Mouse (Mus musculus) embryonic fibroblast, embryonic 13.5 days (primary cell): ENCODE data around the gene Rapgef6. TPM values are rescaled to one million over a fixed set of nuclear protein-coding genes. Genes with fewer than 3 reads are reported as not detected.

Experiments
- H3K27ac ChIP-seq: 2 replicates; pipeline ENCODE4 v1.5.1; 2012; ENCODE audit warnings: low read length, control low read depth, inconsistent platforms; ENCODE audit not compliant: insufficient read depth
- H3K4me1 ChIP-seq: 2 replicates; pipeline ENCODE4 v1.6.1; 2011; ENCODE audit warnings: low read length; ENCODE audit not compliant: control insufficient read depth, insufficient read depth
- H3K4me3 ChIP-seq: 2 replicates; pipeline ENCODE4 v1.5.1; 2011; ENCODE audit warnings: mild to moderate bottlenecking, control low read depth, low read length; ENCODE audit not compliant: insufficient read depth
- CTCF ChIP-seq: IDR thresholded peaks from 2 replicates; pipeline ENCODE4 v1.5.1; 2011; ENCODE audit warnings: mild to moderate bottlenecking, control low read depth, low read length, moderate library complexity, borderline replicate concordance; ENCODE audit not compliant: insufficient read depth
- POLR2A ChIP-seq: IDR thresholded peaks from 2 replicates; pipeline ENCODE4 v1.6.1; 2011; ENCODE audit warnings: low read depth, mild to moderate bottlenecking, control low read depth, low read length, moderate library complexity
- polyA plus RNA-seq: library from polyadenylated mRNA; stranded (reverse); fragments of >200 nt; gene quantifications from 2 replicates; pipeline ENCODE4 v1.2.4, GENCODE M21; 2011; ENCODE audit warnings: low read depth; ENCODE audit not compliant: missing spikeins, insufficient read length

Rapgef6 gene
- polyA plus RNA-seq, 1 experiment: 20.7 TPM

- Histone ChIP-seq H3K4me3 (no peak overlapping the region), H3K27ac (no peak overlapping the region), H3K4me1 (no peaks in the 10 kb centered on the region)
- no peak for TF ChIP-seq POLR2A
- TF ChIP-seq CTCF: no peak
Measured at GRCm38 (mm10) chr11:54675792-54676489, 153.3 kb downstream of the Rapgef6 start.

DNA sequence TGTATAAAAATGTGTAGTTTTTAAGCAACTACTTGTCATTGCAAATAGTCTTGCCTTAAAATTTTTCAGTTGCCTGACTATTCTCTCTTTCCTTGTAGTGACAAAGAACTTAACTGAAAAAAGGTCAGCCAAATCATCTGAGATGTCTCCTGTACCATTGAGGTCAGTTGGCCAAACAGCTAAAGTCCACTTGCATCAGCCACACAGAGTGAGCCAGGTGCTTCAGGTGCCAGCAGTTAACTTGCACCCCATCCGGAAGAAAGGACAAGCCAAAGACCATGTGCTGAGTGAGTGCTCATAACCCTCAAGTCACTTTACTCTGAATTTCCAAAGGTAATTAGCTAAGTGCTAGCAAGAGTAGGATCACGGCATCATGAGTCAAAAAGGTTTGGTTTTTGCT is 156.5 kb downstream of the Rapgef6 start:
- no peak for TF ChIP-seq POLR2A
- no peak for TF ChIP-seq CTCF
- no peak overlapping the region for H3K4me3 ChIP-seq
- no peak overlapping the region for H3K27ac ChIP-seq
- H3K4me1 ChIP-seq: no peaks in the 10 kb centered on the region

DNA sequence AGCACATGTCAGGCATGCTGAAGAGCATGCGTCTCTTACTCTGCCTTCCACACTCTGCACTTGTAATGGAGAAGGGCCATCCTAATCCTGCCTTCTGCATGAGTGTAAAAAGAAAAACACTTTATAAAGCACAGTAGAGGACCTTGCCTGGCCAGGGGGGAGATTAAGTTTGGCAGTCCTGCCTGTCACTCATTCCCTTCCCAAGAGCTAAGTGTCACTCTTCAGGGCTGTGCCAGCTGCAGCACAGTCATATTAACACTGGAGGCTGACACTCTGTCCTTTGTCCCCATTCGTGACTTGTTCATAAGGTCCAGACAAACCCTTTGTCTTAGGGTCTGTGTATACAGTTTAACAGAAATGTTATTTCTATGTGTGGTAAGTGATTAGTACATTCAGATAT is 162.2 kb downstream of the Rapgef6 start:
- Histone ChIP-seq H3K27ac (no peak overlapping the region), H3K4me3 (no peak overlapping the region), H3K4me1 (no peaks in the 10 kb centered on the region)
- TF ChIP-seq CTCF: no peak
- TF ChIP-seq POLR2A: no peak

DNA sequence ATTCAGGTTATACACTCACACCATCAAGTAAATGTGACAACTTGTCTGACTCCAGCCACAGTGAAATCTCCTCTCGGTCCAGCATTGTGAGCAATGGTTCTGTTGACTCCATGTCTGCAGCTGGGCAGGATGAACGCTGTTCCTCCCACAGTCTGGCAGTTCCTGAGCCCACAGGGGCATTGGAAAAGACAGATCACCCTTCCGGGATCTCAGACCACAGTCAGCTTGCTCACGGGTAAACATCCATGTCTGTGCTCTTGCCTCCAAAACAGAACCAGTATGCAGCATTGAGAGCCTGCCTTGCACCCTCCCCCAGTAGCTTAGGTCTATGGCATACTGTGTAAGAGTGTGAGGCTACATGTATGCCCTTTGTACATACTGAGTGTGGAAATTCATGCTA is 167.5 kb downstream of the Rapgef6 start:
- no peak overlapping the region for H3K27ac ChIP-seq
- no peak overlapping the region for H3K4me3 ChIP-seq
- H3K4me1 ChIP-seq: peaks cover 3% of the 10 kb centered on the region; the same call in 1 of the 2 replicates
- TF ChIP-seq POLR2A (no peak), CTCF (no peak)

- no peak for TF ChIP-seq CTCF
- TF ChIP-seq POLR2A: no peak
Measured at GRCm38 (mm10) chr11:54691179-54691578, 168.5 kb downstream of the Rapgef6 start.

DNA sequence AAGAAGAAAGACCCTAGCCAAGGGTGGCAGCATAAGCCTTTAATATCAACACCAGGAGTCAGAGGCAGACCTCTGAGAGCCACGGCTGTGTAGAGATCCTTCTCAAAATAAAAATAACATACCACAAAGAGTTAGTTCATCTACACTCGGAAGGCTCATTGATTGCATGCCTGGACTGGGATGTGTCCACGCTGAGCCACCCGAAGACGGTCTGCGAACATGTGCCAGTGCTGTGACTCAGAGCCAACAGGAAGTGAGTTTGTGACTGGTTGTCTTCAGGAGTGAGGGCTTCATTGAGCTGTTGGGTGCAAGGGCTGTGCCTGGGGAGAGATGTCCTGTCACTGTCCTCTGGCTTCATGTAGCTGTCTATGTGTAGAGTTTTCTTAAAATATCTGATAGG is 171.0 kb downstream of the Rapgef6 start:
- Histone ChIP-seq H3K4me1 (peaks cover 3% of the 10 kb centered on the region; the same call in 1 of the 2 replicates), H3K4me3 (no peak overlapping the region), H3K27ac (no peak overlapping the region)
- TF ChIP-seq CTCF (no peak), POLR2A (no peak)

More at GRCm38 (mm10) chr11:54691179-54691578, 168.5 kb downstream of the Rapgef6 start:
- Histone ChIP-seq H3K27ac (no peak overlapping the region), H3K4me3 (no peak overlapping the region), H3K4me1 (peaks cover 3% of the 10 kb centered on the region; the same call in 1 of the 2 replicates)

GRCm38 (mm10) chr11:54694291-54694690 is 171.6 kb downstream of the Rapgef6 start:
- Histone ChIP-seq H3K27ac (no peak overlapping the region), H3K4me3 (no peak overlapping the region), H3K4me1 (peaks cover 3% of the 10 kb centered on the region; the same call in 1 of the 2 replicates)
- TF ChIP-seq CTCF: no peak
- TF ChIP-seq POLR2A: no peak

- Histone ChIP-seq H3K4me3 (no peak overlapping the region), H3K27ac (no peak overlapping the region), H3K4me1 (peaks cover 3% of the 10 kb centered on the region; the same call in 1 of the 2 replicates)
- TF ChIP-seq CTCF (no peak), POLR2A (no peak)
Measured at GRCm38 (mm10) chr11:54695951-54696350, 173.3 kb downstream of the Rapgef6 start.

GRCm38 (mm10) chr11:54697611-54698010 is 175.0 kb downstream of the Rapgef6 start:
- TF ChIP-seq POLR2A (no peak), CTCF (no peak)
- Histone ChIP-seq H3K4me1 (peaks cover 3% of the 10 kb centered on the region; the same call in 1 of the 2 replicates), H3K4me3 (no peak overlapping the region), H3K27ac (no peak overlapping the region)

GRCm38 (mm10) chr11:54698636-54699035 is 176.0 kb downstream of the Rapgef6 start:
- H3K4me1 ChIP-seq: peaks cover 2% of the 10 kb centered on the region; the same call in 1 of the 2 replicates
- no peak overlapping the region for H3K4me3 ChIP-seq
- no peak for TF ChIP-seq CTCF
- no peak for TF ChIP-seq POLR2A
- no peak overlapping the region for H3K27ac ChIP-seq
